Mouse (Mus musculus) stomach, embryonic 16.5 days (tissue): Measurements from ENCODE around the gene Adgrl3. TPM values are rescaled to one million over a fixed set of nuclear protein-coding genes. Genes with fewer than 3 reads are reported as not detected.
"Not testable (repeated sequence)": the region's sequence is repeated elsewhere in the genome, so short reads cannot be mapped to it uniquely, and the experiment has no call there.

Experiments
- ATAC-seq: fragments of 200-750 bp; cut with Nextera tagmentation; 2 replicates; pipeline ENCODE4 v1.8.0; 2017; ENCODE audit warnings: moderate number of reproducible peaks, moderate TSS enrichment; ENCODE audit not compliant: insufficient read depth, low FRiP score
- H3K27ac ChIP-seq: fragments of 300-500 bp; sonication (generic); 2 replicates; pipeline ENCODE4 v1.5.1; 2014; ENCODE audit warnings: low read length
- H3K27me3 ChIP-seq: fragments of 300-500 bp; sonication (generic); 2 replicates; pipeline ENCODE4 v1.6.1; 2014; ENCODE audit warnings: low read length, control low read depth, mixed read lengths; ENCODE audit not compliant: control insufficient read depth, insufficient read depth
- H3K36me3 ChIP-seq: fragments of 300-500 bp; sonication (generic); 2 replicates; pipeline ENCODE4 v1.6.1; 2014; ENCODE audit warnings: low read length; ENCODE audit not compliant: control insufficient read depth, insufficient read depth
- H3K4me1 ChIP-seq: fragments of 300-500 bp; sonication (generic); 2 replicates; pipeline ENCODE4 v1.6.1; 2014; ENCODE audit warnings: low read length, control low read depth, mixed read lengths; ENCODE audit not compliant: control insufficient read depth, insufficient read depth
- H3K4me2 ChIP-seq: fragments of 300-500 bp; sonication (generic); 2 replicates; pipeline ENCODE4 v1.6.1; 2014; ENCODE audit warnings: low read depth, low read length, mixed read lengths
- H3K4me3 ChIP-seq: fragments of 300-500 bp; sonication (generic); replicated peaks from 2 replicates; pipeline ENCODE4 v1.5.1; 2014; ENCODE audit warnings: mild to moderate bottlenecking, low read length
- H3K9ac ChIP-seq: fragments of 300-500 bp; sonication (generic); 2 replicates; pipeline ENCODE4 v1.6.1; 2014; ENCODE audit warnings: low read length
- H3K9me3 ChIP-seq: fragments of 300-500 bp; sonication (generic); replicated peaks from 2 replicates; pipeline ENCODE4 v1.6.1; 2016; ENCODE audit warnings: low read length, control low read depth; ENCODE audit not compliant: control insufficient read depth
- WGBS: fragments of 180-500 bp; shearing (Covaris S2); extraction: QIAGEN DNeasy Blood & Tissue Kit; methylation state at CpG from one replicate; pipeline ENCODE4 v1.1.7; 2014; 5-methylcytosine and 5-hydroxymethylcytosine counted together
- polyA plus RNA-seq: library from polyadenylated mRNA; unstranded; fragments of >200 nt; fragmentation: Nextera tagmentation; extraction: Ambion mirVana; gene quantifications from 2 replicates; pipeline ENCODE4 v1.2.1, GENCODE M21; 2015

Adgrl3 gene
- polyA plus RNA-seq, 1 experiment from 2014 or later: 17.0 TPM

DNA sequence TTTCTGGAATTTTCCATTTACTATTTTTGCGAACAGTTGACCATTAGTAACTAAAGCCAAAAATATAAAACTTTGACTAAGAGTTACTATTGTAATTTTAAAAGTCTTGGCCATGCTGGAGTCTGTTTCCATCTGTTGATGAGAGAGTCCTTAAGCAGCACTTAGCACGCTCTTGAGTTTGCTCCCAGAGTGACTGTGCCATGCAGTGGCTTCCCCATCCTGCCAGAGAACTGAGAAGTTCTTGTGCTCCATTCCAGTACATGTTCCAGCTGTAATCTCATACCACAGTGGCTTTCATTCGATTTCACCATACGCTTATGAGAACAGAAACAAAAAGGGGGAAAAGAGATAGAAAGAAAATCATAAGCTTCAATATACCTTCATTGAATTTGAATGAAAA is 502.8 kb downstream of the Adgrl3 start:
- H3K27ac ChIP-seq: no peak overlapping the region
- no peaks in the 10 kb centered on the region for H3K36me3 ChIP-seq
- H3K4me1 ChIP-seq: peaks cover 3% of the 10 kb centered on the region; the same call in 1 of the 2 replicates
- H3K4me3 ChIP-seq: no peak overlapping the region
- 87% methylated on average over 4 of the region's 4 CpGs for WGBS
- H3K4me2 ChIP-seq: no peak overlapping the region
- no peaks in the 10 kb centered on the region for H3K9me3 ChIP-seq
- H3K27me3 ChIP-seq: no peaks in the 10 kb centered on the region
- ATAC-seq: no peak
- H3K9ac ChIP-seq: no peak overlapping the region

DNA sequence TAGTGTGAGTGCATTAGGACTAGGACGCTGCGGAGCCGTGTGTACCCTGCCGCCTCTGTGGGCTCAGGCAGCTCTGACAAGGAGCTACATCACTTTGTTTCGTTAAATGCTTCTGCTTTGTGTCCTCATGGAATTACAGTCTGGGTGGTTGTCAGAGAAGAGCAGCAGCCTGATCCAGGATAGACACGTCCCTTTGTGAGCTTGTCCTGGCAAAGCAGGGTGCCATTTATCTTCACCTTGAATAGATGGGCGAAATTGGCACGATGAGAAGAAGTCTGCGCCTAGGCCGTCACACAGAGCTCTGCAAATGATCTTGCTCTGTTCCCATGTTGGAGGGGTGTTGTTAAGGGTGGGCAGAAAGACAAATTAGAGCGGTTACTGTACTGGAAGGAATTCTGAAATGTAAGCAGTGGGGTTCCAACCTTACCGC is 504.6 kb downstream of the Adgrl3 start:
- Histone ChIP-seq H3K27me3 (no peaks in the 10 kb centered on the region), H3K36me3 (no peaks in the 10 kb centered on the region), H3K9ac (no peak overlapping the region), H3K4me1 (peaks cover 3% of the 10 kb centered on the region; the same call in 1 of the 2 replicates), H3K4me3 (no peak overlapping the region), H3K9me3 (no peaks in the 10 kb centered on the region), H3K27ac (no peak overlapping the region), H3K4me2 (no peak overlapping the region)
- no peak for ATAC-seq
- 81% methylated on average over 12 of the region's 12 CpGs for WGBS

DNA sequence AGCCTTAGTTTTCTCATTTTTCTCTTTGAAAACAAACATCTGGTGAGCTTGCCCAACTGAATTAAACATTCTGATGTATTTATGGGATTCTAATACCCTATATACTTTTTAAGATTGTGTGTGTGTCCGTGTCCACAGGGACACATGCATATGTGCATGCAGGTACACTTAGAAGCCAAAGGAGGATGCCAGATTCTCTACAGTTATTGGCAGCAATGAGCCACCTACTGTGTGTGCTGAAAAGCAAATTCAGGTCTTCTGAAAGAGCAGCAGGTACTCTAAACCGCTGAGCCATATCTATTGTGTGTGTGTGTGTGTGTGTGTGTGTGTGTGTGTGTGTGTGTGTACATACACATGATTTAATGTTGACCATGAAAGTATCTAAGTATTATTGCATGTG is 505.4 kb downstream of the Adgrl3 start:
- Histone ChIP-seq H3K4me1 (no peaks in the 10 kb centered on the region), H3K9ac (no peak overlapping the region), H3K36me3 (no peaks in the 10 kb centered on the region), H3K9me3 (no peaks in the 10 kb centered on the region), H3K27me3 (no peaks in the 10 kb centered on the region), H3K4me3 (no peak overlapping the region), H3K4me2 (no peak overlapping the region), H3K27ac (no peak overlapping the region)
- WGBS: 84% methylated on average over 2 of the region's 2 CpGs
- no peak for ATAC-seq

DNA sequence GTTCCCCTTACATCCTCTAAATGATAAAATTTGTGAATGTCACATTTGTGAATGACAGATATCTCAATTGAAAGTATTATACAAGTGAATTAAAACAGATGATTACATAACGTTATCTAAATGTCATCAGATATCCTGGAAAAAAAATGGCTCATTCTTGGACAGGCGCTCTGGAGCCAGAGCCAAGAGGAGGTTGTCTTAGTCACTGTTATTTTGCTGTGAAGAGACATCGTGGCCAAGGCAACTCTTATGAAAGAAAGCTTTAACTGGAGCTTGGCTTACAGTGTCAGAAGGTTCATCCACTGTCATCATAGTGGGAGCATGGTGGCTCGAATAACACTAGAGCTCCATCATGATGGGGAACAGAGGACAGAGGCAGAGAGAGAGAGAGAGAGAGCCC is 511.7 kb downstream of the Adgrl3 start:
- Histone ChIP-seq H3K27ac (no peak overlapping the region), H3K9me3 (no peaks in the 10 kb centered on the region), H3K9ac (no peak overlapping the region), H3K27me3 (no peaks in the 10 kb centered on the region), H3K4me1 (no peaks in the 10 kb centered on the region), H3K4me2 (no peak overlapping the region), H3K36me3 (no peaks in the 10 kb centered on the region), H3K4me3 (no peak overlapping the region)
- no peak for ATAC-seq
- 80% methylated on average over 4 of the region's 4 CpGs for WGBS

DNA sequence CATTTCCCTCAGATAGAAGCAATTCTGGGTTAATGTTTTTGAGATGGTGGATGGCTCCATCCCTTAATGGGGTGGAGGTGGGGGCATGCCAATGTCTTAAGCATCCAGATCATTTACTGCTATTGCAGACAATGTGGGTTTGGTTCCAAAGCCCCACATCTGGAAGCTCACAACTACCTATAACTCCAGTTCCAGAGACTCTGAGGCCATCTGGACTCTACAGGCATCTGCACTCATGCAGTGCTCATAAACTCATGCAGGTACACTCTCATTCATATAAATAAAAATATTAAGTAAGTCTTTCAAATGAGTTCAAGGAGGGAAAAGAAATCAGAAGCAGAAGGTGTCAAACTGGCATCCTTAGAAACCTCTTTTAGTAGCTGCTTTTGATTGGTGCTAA is 530.3 kb downstream of the Adgrl3 start:
- no peaks in the 10 kb centered on the region for H3K9me3 ChIP-seq
- no peak overlapping the region for H3K4me3 ChIP-seq
- ATAC-seq: no peak
- no peak overlapping the region for H3K9ac ChIP-seq
- H3K36me3 ChIP-seq: no peaks in the 10 kb centered on the region
- H3K27ac ChIP-seq: no peak overlapping the region
- no peak overlapping the region for H3K4me2 ChIP-seq
- no peaks in the 10 kb centered on the region for H3K4me1 ChIP-seq
- no peaks in the 10 kb centered on the region for H3K27me3 ChIP-seq

DNA sequence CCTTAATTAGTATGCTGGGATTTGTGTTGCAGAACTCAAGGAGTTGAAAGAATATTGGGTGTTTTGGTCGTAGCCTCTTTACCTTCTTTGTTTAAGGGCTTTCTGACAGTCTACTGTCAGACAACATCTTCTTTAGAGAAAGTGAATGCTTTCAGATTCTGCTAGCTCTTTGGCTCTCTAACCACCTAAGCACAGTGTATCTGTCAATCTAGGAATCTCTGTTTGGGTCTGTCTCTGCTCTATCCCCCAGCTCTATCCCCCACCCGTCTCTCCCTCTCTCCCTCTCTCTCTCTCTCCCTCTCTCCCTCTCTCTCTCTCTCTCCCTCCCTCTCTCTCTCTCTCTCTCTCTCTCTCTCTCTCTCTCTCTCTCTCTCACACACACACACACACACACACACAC is 535.2 kb downstream of the Adgrl3 start:
- H3K27ac ChIP-seq, H3K9ac ChIP-seq, ATAC-seq, H3K36me3 ChIP-seq, H3K9me3 ChIP-seq, H3K4me2 ChIP-seq, H3K27me3 ChIP-seq, H3K4me1 ChIP-seq, H3K4me3 ChIP-seq: not testable (repeated sequence)
- 75% methylated on average over 2 of the region's 2 CpGs for WGBS

DNA sequence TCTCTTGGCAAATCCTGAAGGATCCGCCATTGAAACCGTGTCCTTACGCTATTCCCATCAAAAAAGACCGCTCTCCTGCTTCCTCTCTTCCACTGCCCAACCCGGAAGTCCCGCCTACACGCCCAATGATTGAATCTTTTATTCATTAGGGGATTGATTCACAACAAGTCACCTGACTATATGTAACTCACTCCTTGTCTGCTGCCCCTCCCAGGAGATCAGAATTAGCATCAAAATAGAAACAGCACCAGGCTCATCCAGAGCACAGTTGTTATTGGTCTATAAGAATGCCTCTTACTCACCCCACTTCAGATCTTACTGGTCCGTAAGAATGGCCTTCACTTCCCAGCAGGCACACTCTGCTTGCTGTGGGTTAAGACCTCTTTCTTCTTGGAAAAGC is 536.1 kb downstream of the Adgrl3 start:
- no peaks in the 10 kb centered on the region for H3K36me3 ChIP-seq
- H3K4me3 ChIP-seq: no peak overlapping the region
- ATAC-seq: no peak
- H3K27me3 ChIP-seq: no peaks in the 10 kb centered on the region
- H3K4me2 ChIP-seq: no peak overlapping the region
- H3K27ac ChIP-seq: no peak overlapping the region
- WGBS: 87% methylated on average over 8 of the region's 8 CpGs
- no peaks in the 10 kb centered on the region for H3K9me3 ChIP-seq
- no peak overlapping the region for H3K9ac ChIP-seq
- no peaks in the 10 kb centered on the region for H3K4me1 ChIP-seq

DNA sequence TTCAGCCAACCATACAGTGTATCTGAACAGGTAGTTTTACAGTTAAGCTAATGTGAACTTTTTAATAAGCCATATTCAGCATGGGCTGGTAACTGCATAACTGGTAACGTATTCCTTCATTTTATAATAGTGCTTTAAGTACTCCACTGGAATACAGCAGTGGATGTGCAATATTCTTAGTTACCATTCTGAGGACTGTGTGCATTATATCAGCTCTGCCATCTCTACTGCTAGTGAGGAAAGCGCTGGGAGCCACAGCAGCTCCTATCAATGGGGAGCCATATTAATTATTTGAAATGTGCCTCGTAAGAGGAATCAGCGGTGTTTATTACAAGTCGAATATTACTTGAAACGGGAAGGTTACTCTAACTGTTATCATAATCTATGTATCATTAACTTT is 539.0 kb downstream of the Adgrl3 start:
- H3K36me3 ChIP-seq: no peaks in the 10 kb centered on the region
- no peak overlapping the region for H3K4me3 ChIP-seq
- 89% methylated on average over 6 of the region's 6 CpGs for WGBS
- no peak overlapping the region for H3K9ac ChIP-seq
- no peak overlapping the region for H3K27ac ChIP-seq
- no peak for ATAC-seq
- H3K4me1 ChIP-seq: no peaks in the 10 kb centered on the region
- no peak overlapping the region for H3K4me2 ChIP-seq
- no peaks in the 10 kb centered on the region for H3K9me3 ChIP-seq
- H3K27me3 ChIP-seq: no peaks in the 10 kb centered on the region

DNA sequence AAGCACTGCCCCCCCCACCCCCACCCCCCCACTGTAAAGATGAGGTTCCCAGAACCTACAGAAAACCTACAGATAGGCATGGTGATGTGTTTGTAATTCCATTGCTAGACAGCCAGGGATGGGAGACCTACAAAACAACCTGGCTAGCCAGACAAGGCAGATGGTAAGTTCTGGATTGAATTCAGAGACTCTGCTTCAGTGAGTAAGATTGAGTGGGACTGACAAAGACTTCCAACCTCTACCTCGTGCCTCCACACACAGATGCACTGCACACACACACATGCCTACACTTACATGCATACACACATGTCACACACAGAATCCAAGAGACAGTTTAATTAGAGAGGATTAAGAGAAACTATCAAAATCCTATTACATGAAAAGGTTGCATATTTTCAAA is 544.4 kb downstream of the Adgrl3 start:
- Histone ChIP-seq H3K4me1 (no peaks in the 10 kb centered on the region), H3K36me3 (no peaks in the 10 kb centered on the region), H3K27ac (no peak overlapping the region), H3K27me3 (no peaks in the 10 kb centered on the region), H3K9me3 (no peaks in the 10 kb centered on the region), H3K4me3 (no peak overlapping the region), H3K4me2 (no peak overlapping the region), H3K9ac (no peak overlapping the region)
- no peak for ATAC-seq
- 63% methylated on average over 1 of the region's 1 CpGs for WGBS

DNA sequence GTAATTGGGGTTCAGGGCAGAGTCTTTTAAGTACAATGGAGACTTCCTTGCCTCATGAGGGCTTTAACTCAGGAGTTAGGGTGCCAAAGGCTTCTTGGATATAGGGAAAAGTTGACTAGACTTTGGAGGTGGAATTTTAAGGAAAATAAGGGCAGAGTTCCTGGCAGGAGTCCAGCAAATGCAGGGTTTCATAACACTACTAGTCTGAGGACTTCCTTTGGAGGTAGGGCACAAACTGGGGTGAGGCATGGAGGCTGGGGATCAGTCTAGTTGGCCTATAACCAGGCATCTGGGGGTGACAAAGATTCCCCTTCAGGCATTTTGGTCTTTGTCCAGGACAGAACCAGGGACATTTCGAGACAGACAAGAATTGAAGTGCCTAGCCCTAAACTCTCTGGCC is 546.6 kb downstream of the Adgrl3 start:
- Histone ChIP-seq H3K4me3 (no peak overlapping the region), H3K4me1 (no peaks in the 10 kb centered on the region), H3K27ac (no peak overlapping the region), H3K27me3 (no peaks in the 10 kb centered on the region), H3K36me3 (no peaks in the 10 kb centered on the region), H3K4me2 (no peak overlapping the region), H3K9me3 (no peaks in the 10 kb centered on the region), H3K9ac (no peak overlapping the region)
- ATAC-seq: no peak
- 89% methylated on average over 1 of the region's 1 CpGs for WGBS
